Mouse (Mus musculus) C2C12 (cell line): ENCODE measurements around the gene Etnk2. TPM values are rescaled to one million over a fixed set of nuclear protein-coding genes. Genes with fewer than 3 reads are reported as not detected.

ENCODE experiments used
- H3K27me3 ChIP-seq: one replicate; pipeline ENCODE4 v1.6.1; 2011; ENCODE audit not compliant: control insufficient read depth, insufficient read depth, insufficient read length
- H3K36me3 ChIP-seq: one replicate; pipeline ENCODE4 v1.6.1; 2011; ENCODE audit not compliant: control insufficient read depth, insufficient read depth
- H3K4me3 ChIP-seq: one replicate; pipeline ENCODE4 v1.5.1; 2011; ENCODE audit warnings: mild to moderate bottlenecking, control low read depth; ENCODE audit not compliant: poor library complexity, insufficient read depth, severe bottlenecking
- H3K79me2 ChIP-seq: one replicate; pipeline ENCODE4 v1.6.1; 2011; ENCODE audit not compliant: control insufficient read depth, insufficient read depth
- H3K79me3 ChIP-seq: one replicate; pipeline ENCODE4 v1.6.1; 2011; ENCODE audit warnings: low read depth, control low read depth
- H3ac ChIP-seq: one replicate; pipeline ENCODE3; 2011; ENCODE audit warnings: low read depth; ENCODE audit not compliant: control insufficient read depth, insufficient read length
- CEBPB ChIP-seq: IDR thresholded peaks from one replicate; pipeline ENCODE4 v1.6.1; 2011; ENCODE audit warnings: low read depth, mild to moderate bottlenecking, control low read depth, moderate library complexity
- CTCF ChIP-seq: IDR thresholded peaks from one replicate; pipeline ENCODE4 v1.5.1; 2011; ENCODE audit not compliant: control insufficient read depth, insufficient read depth, insufficient read length
- FOSL1 ChIP-seq: IDR thresholded peaks from one replicate; pipeline ENCODE4 v1.8.0; 2011; ENCODE audit warnings: mild to moderate bottlenecking, low read length; ENCODE audit not compliant: poor library complexity, insufficient read depth, severe bottlenecking
- MAX ChIP-seq: IDR thresholded peaks from one replicate; pipeline ENCODE4 v1.6.1; 2011; ENCODE audit warnings: mild to moderate bottlenecking, control low read depth
- MYOD1 ChIP-seq: IDR thresholded peaks from one replicate; pipeline ENCODE4 v1.6.1; 2011; ENCODE audit warnings: low read depth; ENCODE audit not compliant: control insufficient read depth, insufficient read length
- MYOG ChIP-seq: IDR thresholded peaks from one replicate; pipeline ENCODE4 v1.6.1; 2011; ENCODE audit not compliant: control insufficient read depth, insufficient read length; ENCODE audit errors: extremely low read depth
- USF1 ChIP-seq: IDR thresholded peaks from one replicate; pipeline ENCODE4 v1.6.1; 2011; ENCODE audit warnings: low read depth, mild to moderate bottlenecking, control low read depth, moderate library complexity
- long read RNA-seq, 2 experiments: library from polyadenylated mRNA; unstranded; transcript quantifications; one replicate each; pipeline ENCODE4 v2.0.0; 2019 to 2020
- polyA plus RNA-seq: library from polyadenylated mRNA; unstranded; fragments of >200 nt; fragmentation: generic; extraction: Trizol; gene quantifications from one replicate; pipeline ENCODE4 v1.2.1, GENCODE M21; 2012; ENCODE audit warnings: missing spikeins

The Etnk2 gene
- not detected for polyA plus RNA-seq
- long read RNA-seq, experiment 1 = 0 reads
- long read RNA-seq, experiment 2 = 0 reads

- no peak within 1 kb of the TSS for H3K4me3 ChIP-seq
- no peaks in the 10 kb centered on the region for H3K79me3 ChIP-seq
- H3ac ChIP-seq = peak within 1 kb of the TSS; percentile 37
- no peaks in the 10 kb centered on the region for H3K36me3 ChIP-seq
- H3K79me2 ChIP-seq = no peaks in the 10 kb centered on the region
- TF ChIP-seq CEBPB (no peak), FOSL1 (no peak), MYOG (no peak), CTCF (no peak), USF1 (no peak), MAX (no peak), MYOD1 (no peak)
- H3K27me3 ChIP-seq = peaks cover 80% of the 10 kb centered on the region
These were observed at the start of gene Etnk2 for GRCm38 (mm10) chr1:133363276-133364021. TSS of gene Etnk2 (plus strand) at chr1:133363572.

GRCm38 (mm10) chr1:133314364-133314763 is 49.0 kb upstream of the Etnk2 start:
- Histone ChIP-seq H3K79me3 (no peaks in the 10 kb centered on the region), H3K4me3 (no peak overlapping the region), H3ac (no peak overlapping the region), H3K27me3 (peaks cover 32% of the 10 kb centered on the region), H3K36me3 (no peaks in the 10 kb centered on the region), H3K79me2 (no peaks in the 10 kb centered on the region)
- TF ChIP-seq MAX (no peak), CTCF (peak; percentile 22)

- no peak overlapping the region for H3K4me3 ChIP-seq
- H3K27me3 ChIP-seq = peaks cover 18% of the 10 kb centered on the region
- TF ChIP-seq CEBPB = no peak
- H3K79me2 ChIP-seq = no peaks in the 10 kb centered on the region
- H3K36me3 ChIP-seq = no peaks in the 10 kb centered on the region
- H3ac ChIP-seq = no peak overlapping the region
- H3K79me3 ChIP-seq = no peaks in the 10 kb centered on the region
These were observed 47.6 kb upstream of the Etnk2 start for GRCm38 (mm10) chr1:133315775-133316174.

- TF ChIP-seq MYOG (no peak), CTCF (no peak), MYOD1 (no peak), FOSL1 (no peak), CEBPB (no peak), MAX (no peak), USF1 (no peak)
- peaks cover 11% of the 10 kb centered on the region for H3K27me3 ChIP-seq
- no peak overlapping the region for H3ac ChIP-seq
- no peak overlapping the region for H3K4me3 ChIP-seq
- no peaks in the 10 kb centered on the region for H3K36me3 ChIP-seq
- no peaks in the 10 kb centered on the region for H3K79me2 ChIP-seq
- no peaks in the 10 kb centered on the region for H3K79me3 ChIP-seq
These were observed 46.8 kb upstream of the Etnk2 start for GRCm38 (mm10) chr1:133316577-133316976.

DNA sequence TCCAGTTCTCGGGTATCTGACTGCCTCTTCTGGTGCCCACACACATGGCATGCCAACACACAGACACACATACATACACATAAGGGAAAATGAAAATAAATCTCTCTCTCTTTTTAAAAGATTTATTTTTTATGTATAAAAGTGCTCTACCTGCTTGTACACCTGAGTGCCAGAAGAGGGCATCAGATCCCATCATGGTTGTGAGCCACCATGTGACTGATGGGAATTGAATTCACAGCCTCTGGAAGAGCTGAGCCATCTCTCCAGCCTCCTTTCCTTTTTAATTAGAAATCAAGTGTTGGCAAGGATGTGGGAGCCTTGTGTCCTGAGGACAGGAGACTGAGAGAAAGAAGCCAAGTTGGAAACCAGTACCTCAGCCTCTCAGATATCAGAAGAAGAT is 46.2 kb upstream of the Etnk2 start:
- H3K36me3 ChIP-seq = no peaks in the 10 kb centered on the region
- TF ChIP-seq USF1 (peak; percentile 37), FOSL1 (no peak)
- no peak overlapping the region for H3K4me3 ChIP-seq
- no peaks in the 10 kb centered on the region for H3K79me3 ChIP-seq
- peaks cover 7% of the 10 kb centered on the region for H3K27me3 ChIP-seq
- no peak overlapping the region for H3ac ChIP-seq
- H3K79me2 ChIP-seq = no peaks in the 10 kb centered on the region

DNA sequence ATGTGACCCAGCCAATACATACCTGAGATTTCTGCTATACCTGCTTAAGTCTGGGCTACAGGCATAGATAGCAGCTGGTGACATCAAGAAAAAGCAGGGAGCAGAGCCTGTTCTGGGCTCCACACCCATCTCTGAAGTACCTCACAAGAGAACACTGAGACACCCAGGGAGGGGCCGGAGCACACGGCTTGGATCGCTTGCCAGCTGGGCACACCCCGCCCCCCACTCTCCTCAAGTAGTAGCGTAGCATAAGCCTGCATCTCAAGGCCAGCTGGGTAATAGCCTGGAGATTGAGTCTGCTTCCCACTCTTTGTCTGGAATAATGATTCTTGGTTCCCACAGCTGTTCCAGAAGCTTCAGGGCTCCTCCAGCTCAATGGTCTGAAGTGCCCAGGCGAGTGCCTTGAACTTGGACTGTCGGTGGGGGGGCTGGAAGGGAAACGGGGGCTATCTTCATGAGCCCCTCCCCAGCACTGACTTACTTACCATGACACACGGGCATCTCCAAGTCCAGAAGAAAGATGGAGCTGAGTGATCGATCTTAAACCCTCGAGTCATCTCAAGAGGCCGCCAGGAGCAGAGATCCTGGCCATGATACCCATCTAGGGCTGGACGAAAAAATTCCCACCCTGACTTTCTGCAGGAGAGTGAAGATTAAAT is 42.0 kb upstream of the Etnk2 start, which contains the start of gene Kiss1:
Gene Kiss1, plus strand, starts transcription at position 609 of the 659 bp plus-strand sequence.
- H3K4me3 ChIP-seq = no peak within 1 kb of the TSS
- H3K79me3 ChIP-seq = no peaks in the 10 kb centered on the region

More for the DNA sequence above, 42.0 kb upstream of the Etnk2 start, which contains the start of gene Kiss1:
- Histone ChIP-seq H3K36me3 (no peaks in the 10 kb centered on the region), H3ac (no peak within 1 kb of the TSS), H3K79me2 (no peaks in the 10 kb centered on the region), H3K27me3 (peaks cover 3% of the 10 kb centered on the region)
- TF ChIP-seq MYOG (no peak), FOSL1 (no peak), CEBPB (no peak), MYOD1 (no peak)
